Mouse (Mus musculus): ENCODE measurements at regions not wholly inside any gene's neighbourhood (a gene's known extent, or its start where the extent isn't known, plus 50 kb on each side); places are given as distances from the start of the nearest gene placed in this dataset.

DNA sequence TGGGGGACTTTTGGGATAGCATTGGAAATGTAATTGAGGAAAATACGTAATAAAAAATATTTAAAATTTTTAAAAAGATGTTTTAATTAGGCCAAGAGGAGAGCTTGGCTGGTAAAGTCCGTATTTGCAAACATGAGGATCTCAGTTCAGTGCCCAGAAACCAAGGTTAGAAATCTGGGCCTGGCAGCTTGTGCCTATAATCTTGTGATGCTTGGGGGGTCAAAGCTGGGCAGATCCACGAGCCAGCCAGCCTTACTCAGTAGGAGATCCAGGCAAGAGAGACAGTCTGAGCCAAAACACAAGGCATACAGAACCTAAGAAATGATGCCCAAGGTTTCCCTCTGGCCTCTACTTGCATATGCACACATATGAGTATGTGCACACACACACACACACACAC, 54.1 kb upstream of the Cxadr start:
- DNase-seq (ENCODE audit: low spot score) = no peak

DNA sequence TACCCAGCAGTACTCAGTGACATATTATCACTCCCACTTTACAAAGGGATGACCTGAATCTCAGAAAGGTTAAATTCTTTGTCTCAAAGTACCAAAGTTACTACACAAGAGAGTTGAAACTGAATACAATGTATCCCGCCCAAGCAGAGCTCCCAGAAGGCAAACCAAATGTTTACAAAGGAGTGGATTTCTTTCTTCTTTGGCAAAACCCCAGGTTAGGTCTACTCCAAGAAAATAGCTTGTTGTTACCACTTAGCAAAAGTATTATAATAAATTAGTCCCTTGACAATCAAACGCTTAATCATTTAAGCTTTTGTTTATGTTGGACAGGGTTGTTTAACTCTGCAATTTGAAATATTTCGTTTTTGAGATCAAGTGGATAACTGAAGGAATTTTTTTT, 58.6 kb upstream of the Cxadr start:
- DNase-seq (ENCODE audit: low spot score) = no peak

DNA sequence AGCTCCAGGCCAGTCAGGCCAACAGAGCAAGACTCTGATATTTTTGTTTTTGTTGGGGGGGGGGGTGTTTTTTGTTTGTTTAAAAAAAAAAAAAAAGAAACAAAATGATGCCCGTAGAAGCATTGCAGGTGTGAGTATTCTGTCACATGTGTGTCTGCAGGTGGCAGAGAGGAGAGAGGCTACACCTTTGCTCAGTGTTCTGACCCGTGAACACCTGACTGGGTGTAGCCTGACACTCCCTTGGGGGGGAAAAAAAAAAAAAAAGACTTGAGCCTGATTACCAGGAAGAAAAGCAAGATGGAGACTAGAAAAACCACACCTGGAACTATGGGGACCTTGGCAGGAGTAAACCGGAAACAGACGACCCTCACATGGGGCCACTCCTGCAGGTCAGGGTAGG, 61.1 kb upstream of the Cxadr start:
- no peak for DNase-seq (ENCODE audit: low spot score)

DNA sequence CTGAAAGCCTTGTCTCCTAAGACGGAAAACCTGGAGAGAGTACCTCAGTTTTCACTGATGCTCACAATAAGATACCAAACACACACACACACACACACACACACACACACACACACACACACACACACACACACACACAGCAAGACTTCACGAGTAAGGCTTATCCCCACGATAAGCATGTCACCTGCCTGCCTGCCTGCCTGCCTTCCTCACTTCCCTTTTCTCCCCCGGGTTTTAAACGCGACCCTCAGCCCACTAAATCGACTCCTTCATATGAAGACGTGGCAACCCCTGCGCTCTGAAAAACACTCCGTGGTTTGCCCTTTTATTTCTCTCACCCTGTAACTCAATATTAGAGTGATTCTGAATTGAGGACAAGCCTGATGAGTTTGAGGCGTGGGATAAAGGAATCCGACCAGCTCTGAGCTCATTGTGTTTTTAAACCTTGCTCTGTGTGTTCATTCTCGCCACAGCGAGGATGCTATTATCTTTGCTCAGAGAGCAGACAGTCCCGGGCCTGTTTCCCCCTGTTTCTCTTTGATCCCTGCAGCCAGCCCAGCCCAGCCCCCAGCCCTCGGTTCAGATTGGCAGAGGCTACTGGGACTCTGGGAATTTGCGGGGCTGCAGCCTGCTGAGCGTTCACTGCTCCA, 63.1 kb upstream of the Cxadr start:
- no peak for DNase-seq (ENCODE audit: low spot score)

DNA sequence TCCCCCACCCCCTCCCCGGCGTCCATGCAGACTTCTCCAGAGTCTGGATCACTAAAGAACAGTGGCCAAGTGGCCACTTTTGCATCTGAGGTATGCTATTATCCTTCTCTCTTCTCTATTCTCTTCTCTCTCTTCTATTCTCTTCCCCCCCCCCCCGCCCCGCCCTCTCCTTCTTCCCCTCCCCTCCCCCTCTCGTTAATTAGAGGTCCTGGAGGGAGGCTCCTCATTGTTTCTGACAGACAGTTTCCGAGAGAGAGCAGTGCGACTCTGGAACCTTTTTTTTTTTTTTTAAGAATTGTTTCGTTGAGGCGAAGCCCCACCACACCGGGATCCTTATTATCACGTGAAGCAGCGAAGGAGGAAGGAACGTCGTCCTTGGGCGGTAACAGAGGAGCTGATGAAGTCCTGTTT, 63.6 kb upstream of the Cxadr start:
- DNase-seq (ENCODE audit: low spot score) = no peak

DNA sequence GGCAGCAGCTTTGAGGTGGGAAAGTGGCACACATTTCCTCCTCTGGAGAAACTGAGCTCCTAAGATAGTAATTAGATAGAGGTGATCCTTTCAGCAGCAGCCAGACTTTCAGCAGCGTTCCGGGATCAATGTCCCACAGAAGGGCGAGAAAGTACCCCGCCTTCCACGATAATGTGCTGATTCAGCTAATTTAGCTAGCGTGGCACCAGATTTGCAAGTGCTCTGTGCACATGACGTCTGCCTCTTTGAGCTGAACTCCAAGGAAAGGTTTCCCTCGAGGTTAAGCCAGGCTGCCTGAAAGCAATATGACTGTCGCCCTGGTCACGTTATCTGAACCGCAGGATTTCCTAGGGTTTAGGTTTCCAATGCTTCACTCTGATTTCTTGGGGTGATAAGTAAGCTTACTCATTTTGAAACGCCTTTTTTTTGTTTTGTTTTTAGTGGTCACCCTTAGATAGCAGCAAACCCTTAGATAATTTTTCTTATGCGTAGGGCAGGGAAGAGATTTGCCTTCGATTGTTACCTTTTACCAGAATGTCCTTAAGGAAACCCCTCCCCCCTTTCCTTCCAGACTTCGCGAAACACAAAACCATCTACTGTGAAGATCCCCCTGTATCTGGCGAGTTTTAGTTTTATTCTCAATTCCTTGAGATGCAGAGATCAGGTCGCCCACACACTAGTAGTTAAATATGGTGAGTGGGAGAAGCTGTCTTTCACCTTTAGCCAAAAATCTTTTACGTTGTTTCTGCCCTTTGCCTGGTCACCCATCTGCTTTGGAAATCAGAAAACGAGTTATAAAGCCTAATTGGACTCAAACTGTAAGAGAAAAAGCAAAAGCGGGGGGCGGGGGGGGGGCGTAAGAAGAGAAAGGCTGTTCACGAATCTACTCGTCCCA, 64.3 kb upstream of the Cxadr start:
- DNase-seq (ENCODE audit: low spot score) = no peak

DNA sequence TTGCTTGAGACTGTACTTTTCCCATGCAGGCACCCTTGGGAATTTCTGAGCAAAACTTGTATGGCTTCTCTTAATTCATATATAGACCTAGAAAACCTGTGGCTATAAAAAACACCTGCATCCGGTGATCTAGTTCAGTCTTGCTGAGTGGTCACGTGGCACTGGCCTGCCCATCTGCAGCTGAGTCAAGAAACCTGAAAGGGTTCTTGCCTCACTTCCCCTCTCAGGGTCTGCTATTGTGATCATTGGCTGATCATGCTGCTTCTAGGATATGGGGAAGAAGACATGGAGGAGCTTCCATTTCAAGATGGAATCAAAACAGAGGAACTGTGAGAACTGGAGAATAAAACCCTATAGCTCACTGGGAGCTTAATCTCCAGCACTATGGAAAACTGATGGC, 69.1 kb upstream of the Cxadr start:
- no peak for DNase-seq (ENCODE audit: low spot score)

DNA sequence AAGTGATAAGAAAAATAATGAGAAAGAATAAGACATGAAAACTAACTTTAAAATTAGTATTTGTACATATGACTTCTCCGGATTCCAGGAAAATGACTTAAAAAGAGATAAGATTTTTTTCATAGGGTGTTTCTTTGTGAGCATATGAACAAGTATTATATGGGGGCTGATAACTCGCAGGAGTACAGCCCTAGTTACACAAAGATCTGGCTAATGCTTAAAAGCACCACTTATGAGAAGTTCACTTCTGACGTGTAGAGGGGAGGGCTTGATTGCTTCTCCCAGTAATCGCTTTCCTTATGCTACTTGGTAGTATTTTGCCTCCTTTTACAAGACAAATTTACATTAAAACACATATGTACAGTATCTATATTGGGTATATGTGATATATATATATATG, 72.3 kb upstream of the Cxadr start:
- DNase-seq (ENCODE audit: low spot score) = no peak

DNA sequence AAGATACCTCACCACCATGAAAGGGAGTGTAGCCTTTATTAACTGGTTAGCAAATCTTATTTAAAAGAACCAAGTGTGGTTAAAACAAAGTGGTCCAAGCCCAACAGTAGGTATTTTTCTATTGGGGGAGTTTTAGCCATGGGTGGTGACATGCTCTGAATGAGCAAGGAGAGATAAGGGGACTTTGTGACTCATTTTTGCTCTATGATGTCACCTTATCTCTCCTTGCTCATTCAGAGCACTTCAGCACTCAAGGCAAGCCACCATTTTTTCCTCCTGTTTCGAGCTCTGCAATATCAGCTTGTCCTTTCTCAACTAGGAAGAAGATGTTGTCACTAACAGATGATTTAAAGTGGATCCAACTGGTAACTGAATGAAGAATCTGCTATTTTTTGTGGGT, 78.9 kb upstream of the Cxadr start:
- DNase-seq (ENCODE audit: low spot score) = no peak

DNA sequence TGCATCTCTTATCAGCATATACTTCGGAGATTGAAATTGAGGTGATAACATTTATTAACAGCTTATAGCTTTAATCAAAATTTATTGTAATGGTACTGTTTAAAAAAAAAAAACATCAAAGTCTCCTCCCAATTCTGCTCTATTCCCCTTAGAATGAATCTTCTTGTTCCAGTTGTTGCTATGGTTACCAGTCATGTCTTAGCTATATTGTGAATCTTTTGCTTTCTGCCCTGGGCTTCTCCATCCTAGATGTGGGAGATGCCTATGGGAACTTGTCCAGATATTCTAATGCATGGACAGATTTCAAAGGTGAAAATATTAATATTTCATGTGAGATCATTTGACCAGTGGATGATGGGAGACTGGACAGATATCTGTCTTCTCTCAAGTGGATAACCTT, 79.5 kb upstream of the Cxadr start:
- no peak for DNase-seq (ENCODE audit: low spot score)

DNA sequence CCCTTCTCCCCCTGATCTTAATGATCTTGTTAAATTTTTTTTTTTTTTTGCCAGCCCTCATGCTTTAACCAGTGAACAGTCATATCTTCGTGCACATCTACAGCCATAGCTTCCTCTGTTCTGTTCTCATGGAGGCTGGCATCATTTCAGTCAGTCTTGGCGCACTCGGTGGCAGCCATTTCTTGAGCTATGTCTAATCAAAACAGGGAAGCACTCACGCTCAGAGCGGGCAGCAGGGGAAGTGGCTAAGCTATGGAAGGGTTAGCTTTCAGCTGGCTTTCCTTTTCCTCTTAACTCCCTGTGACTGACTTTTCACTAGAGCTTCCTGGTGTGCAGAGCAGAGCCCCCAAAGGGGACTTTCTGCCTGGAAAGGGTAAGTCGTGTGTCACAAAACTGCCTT, 83.7 kb upstream of the Cxadr start:
- DNase-seq (ENCODE audit: low spot score) = peak; percentile 12

DNA sequence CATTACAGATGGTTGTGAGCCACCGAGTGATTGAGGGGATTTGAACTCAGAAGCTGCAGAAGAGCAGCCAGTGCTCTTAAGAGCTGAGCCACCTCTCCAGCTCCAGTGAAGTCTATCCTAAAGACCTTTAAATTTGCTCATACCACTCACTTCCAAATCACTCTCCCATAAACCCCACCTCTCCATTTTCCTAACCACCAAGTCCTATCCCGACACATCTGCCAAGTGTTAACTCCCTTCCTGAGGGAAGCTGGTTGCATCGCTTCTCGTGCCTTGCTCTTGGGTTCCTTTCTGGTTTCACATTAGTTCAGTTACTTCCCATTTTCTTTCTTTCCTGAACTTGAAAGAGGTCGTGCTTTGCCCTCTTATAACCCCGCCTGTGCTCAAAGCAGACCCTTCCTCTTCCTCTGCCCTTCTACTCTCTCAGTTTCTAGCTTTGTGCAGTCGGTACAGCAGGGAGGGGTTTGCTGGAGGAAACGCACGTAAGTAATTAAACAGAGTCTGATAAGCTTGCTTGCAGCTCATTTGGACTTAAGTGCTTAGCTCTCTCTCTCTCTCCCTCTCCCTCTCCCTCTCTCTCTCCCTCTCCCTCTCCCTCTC, 84.4 kb upstream of the Cxadr start:
- DNase-seq (ENCODE audit: low spot score) = no peak

DNA sequence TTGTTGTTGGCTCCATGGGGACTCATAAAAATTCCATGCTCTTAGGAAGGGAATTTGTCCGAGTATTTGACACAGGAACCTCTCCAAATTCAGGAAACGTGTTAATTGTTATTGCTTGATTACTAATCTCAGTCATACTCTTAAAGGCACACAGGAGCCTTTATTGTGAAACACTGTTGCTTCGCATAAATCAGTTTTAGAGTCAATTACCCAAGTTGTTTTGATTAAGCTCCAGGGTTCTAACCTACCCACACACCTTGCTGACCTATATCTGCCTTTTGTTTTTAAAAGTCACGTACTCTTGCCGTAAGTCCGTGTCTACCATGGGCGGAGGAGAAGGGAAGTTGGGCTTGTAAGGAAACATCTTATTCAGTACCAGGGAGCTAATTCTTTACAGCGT, 89.6 kb upstream of the Cxadr start:
- DNase-seq (ENCODE audit: low spot score) = no peak

DNA sequence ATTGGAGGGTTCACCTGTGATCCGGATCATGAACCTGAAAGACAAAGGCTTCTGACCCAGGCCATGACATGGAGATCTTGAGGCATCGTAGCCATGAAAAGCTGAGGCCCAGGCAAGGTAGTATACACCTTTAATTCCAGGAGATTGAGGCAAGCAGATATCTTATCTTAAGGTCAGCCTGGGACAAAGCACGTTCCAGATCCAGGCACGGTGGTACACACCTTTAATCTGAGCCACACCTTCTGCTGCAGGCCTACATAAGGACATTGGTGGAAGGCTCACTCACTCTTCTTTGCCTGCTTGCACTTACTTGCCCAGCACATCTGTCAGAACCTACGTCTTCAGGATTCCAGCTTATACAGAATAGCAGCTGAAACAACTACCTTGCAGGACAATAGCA, 93.0 kb upstream of the Cxadr start:
- no peak for DNase-seq (ENCODE audit: low spot score)

DNA sequence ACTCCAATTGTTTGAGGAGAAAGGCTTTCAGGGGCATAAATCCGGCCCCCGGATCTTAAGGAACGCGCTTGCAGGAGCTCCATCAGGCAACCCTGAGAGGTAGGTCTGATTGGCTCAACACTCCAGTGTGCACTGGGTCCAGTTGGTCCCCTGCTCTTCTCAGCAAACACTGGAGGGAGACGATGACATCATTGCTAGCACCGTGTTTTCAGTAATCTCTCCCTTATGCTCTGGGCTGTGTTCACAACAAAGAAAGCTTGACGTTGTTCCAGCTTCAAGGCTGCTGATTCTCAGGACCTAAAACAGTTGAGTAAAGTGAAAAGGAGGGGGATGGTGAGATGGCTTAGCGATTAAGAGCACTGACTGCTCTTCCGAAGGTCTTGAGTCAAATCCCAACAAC, 97.0 kb upstream of the Cxadr start:
- DNase-seq (ENCODE audit: low spot score) = no peak

DNA sequence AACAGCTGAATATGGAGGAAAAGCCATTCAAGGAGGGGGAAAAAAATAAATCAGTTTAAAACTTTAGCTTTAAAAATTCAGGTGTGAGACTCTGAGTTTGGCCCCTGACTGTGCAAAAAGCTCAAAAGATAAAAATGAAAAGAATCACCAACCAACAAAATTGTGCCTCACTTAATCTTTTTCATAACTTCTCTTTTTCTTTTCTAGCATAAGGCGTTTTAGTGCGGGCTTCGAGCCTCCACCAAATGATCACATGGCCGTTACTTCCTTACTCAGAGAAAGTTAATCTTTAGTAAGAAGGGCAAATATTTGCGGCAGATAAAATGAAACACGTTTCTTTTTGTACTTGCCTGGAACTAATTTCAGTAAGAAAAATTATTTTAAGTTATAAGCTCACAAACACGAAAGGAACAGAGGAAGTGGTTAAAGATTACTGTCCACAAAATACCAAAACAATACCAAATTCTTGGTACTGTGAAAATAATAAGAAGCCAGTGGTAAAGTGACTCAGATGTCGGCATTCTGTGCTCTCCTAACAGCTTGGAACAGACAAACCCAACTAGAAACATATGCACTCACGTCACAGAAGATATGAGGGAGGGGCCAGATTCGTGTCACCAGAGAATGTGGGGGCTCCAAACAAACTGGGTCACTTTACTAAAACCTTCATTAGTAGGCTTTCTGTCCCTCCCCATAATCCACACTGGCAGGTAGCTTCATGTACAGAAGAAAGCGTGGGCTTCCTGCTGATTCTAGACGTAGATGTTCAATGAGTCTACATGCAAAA, 101.1 kb upstream of the Cxadr start:
- DNase-seq (ENCODE audit: low spot score) = no peak

DNA sequence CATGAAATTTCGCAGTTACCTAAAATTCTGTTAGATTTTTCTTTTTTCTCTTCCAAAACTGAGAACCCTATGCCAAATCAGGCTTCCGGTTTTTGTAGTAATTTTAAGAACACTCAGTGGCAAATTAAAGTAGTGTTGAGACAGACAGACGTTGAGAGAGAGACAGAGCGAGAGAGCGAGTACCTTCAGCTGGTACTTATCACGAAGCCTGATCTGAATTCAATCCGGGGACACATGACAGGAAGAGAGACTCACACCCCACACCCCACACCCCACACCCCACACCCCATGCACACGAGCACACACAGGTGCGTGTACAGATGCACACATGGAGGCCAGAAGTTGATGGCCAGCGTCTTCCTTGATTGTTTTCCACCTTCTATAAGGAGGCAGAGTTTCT, 102.0 kb upstream of the Cxadr start:
- DNase-seq (ENCODE audit: low spot score) = no peak

DNA sequence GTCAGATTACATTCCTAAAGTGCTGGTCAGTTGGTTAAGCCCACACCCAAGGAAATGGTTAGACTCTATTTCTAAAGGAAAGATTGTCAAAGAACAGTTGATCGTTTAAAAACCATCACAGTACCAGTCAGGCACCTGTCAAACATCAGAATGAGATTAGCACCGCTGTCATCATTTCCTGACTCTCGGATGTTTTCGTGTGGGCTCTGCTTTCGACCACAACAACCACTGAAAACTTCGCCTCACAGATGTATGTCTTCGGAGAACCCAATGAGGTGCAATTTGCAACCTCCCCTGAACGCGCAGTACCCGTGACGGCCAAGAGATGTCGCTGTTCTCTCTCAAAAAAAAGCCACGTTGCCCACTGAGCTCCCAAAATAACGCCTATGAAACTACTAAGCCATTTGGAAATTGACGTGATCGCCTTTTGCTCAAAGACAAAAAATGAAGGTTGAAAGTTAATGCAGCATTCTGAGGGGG, 102.6 kb upstream of the Cxadr start:
- DNase-seq (ENCODE audit: low spot score) = peak; percentile 73

DNA sequence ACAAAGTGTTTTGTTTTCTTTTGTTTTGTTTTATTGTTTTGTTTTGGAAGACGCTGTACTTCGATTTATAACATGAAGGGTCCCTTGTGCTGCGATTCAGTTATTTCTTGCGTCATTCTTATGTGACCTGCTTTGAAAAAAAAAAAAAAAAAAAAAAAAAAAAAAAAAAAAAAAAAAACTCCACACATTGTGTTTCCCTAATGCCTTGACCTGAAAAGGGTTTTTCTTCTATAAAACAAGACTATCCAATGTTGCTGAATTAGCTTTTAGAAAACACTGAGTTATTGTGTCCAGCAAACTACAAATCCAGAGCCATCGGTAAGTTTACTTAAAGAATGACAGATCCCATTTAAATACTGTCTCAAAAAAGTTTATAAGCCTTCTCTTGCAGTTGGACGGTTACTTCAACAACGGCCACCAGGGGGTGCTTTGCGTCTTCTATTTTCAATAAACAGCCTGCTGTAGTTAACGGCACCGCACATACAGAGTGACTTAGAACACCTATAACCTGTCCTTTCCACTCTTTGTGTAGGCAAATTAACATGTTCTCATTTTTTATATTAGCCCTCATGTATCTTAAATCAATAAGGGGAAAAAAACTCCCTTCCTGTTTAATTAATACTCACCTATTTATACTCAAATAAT, 103.9 kb upstream of the Cxadr start:
- DNase-seq (ENCODE audit: low spot score) = peak; percentile 90

DNA sequence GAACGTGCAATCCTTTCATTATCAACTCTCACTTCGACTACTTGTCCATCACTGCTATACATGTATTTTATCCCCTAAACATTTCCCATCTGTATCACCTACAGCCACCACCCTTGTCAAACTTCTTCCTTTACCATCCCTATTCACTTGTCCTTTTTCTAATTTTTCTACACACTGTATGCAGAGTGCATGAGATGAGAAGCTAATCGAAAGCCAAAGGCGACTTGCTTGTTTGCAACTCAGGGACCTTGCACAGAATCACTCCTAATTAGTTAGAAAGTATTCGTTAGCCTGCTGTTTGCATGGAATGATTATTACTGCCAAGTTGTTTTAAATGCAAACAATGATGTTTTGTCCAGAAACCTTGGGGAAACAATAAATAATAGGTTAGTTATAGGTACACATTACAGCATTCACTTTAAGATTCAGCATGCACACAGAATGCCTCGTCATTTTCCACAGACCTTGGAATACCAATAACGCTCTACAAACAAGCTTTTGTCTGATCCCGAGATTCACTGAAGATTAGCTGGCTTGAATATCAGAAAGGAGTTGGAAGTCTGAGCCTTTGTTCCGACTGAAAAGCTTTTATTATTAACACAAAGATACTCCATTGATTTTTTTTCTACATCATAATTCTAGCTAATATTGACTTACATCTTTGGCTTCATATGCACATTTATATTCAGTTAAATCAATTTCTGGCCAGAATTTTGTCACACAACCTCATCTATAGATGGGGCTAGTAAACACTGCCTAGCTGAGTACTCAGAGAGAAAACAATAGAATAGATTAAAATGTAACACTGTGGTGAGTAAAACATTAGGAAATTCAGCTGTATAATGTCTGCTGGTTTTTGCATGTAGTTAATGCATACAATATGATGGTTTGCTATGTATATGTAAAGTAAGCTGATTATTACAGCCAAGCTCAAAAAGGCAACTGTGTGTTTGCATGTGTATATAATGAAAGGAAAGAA, 130.4 kb upstream of the Cxadr start:
- DNase-seq (ENCODE audit: low spot score) = no peak

DNA sequence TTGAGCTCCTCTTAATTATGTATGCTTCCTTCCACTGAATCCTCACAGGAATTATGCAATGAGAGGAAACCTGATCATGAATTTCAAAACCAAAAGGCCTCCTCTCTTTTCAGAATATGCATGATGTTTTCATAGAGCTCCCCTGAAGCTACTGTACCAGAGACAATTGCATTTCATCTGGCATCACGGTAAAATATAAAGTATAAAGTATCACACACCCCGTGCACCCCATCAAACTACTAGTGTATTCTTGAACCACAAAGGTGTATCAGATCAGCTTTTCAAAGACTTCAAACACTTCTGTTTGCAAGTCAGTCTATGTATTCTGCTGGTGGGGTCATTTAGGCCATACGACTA, 144.4 kb upstream of the Cxadr start:
- DNase-seq (ENCODE audit: low spot score) = no peak
